Mouse (Mus musculus) intestine, postnatal 0 days (tissue): ENCODE results near the gene Dnah6. TPM values are rescaled to one million over a fixed set of nuclear protein-coding genes. Genes with fewer than 3 reads are reported as not detected.

Experiments used
- ATAC-seq: fragments of 200-750 bp; cut with Nextera tagmentation; 2 replicates; pipeline ENCODE4 v1.8.0; 2017; ENCODE audit warnings: mild to moderate bottlenecking, moderate TSS enrichment, moderate library complexity
- H3K27ac ChIP-seq: fragments of 300-500 bp; sonication (generic); 2 replicates; pipeline ENCODE4 v1.5.1; 2014; ENCODE audit warnings: mild to moderate bottlenecking, low read depth, low read length, moderate library complexity
- H3K27me3 ChIP-seq: fragments of 300-500 bp; sonication (generic); replicated peaks from 2 replicates; pipeline ENCODE4 v1.6.1; 2014; ENCODE audit warnings: low read length, mixed read lengths; ENCODE audit not compliant: control insufficient read depth, insufficient read depth
- H3K36me3 ChIP-seq: fragments of 300-500 bp; sonication (generic); 2 replicates; pipeline ENCODE4 v1.6.1; 2014; ENCODE audit warnings: mild to moderate bottlenecking, moderate library complexity; ENCODE audit not compliant: control insufficient read depth, insufficient read depth
- H3K4me1 ChIP-seq: fragments of 300-500 bp; sonication (generic); replicated peaks from 2 replicates; pipeline ENCODE4 v1.6.1; 2014; ENCODE audit warnings: antibody characterized with exemption, low read length, mixed read lengths; ENCODE audit not compliant: control insufficient read depth, insufficient read depth
- H3K4me2 ChIP-seq: fragments of 300-500 bp; sonication (generic); replicated peaks from 2 replicates; pipeline ENCODE4 v1.6.1; 2014; ENCODE audit warnings: low read depth, mild to moderate bottlenecking, moderate library complexity
- H3K4me3 ChIP-seq: fragments of 300-500 bp; sonication (generic); 2 replicates; pipeline ENCODE4 v1.5.1; 2014; ENCODE audit warnings: low read depth, low read length
- H3K9ac ChIP-seq: fragments of 300-500 bp; sonication (generic); 2 replicates; pipeline ENCODE4 v1.6.1; 2014; ENCODE audit warnings: mild to moderate bottlenecking, low read depth, low read length
- H3K9me3 ChIP-seq: fragments of 300-500 bp; sonication (generic); 2 replicates; pipeline ENCODE4 v1.6.1; 2016; ENCODE audit warnings: mixed run types; ENCODE audit not compliant: control insufficient read depth
- CTCF ChIP-seq: sonication (generic); IDR thresholded peaks from 2 replicates; pipeline ENCODE4 v1.5.1; 2016; ENCODE audit warnings: low read depth, mild to moderate bottlenecking, control low read depth, antibody characterized with exemption, moderate library complexity
- WGBS: fragments of 180-500 bp; shearing (Covaris S2); extraction: QIAGEN DNeasy Blood & Tissue Kit; methylation state at CpG from one replicate; pipeline ENCODE4 v1.1.7; 2014; 5-methylcytosine and 5-hydroxymethylcytosine counted together
- polyA plus RNA-seq: library from polyadenylated mRNA; unstranded; fragments of >200 nt; fragmentation: Nextera tagmentation; extraction: Ambion mirVana; gene quantifications from 2 replicates; pipeline ENCODE4 v1.2.1, GENCODE M21; 2015

Dnah6 gene
- polyA plus RNA-seq, 1 experiment from 2014 or later, result 0.09 TPM

GRCm38 (mm10) chr6:73221958-73222735 lies 696 bp upstream of the Dnah6 start:
- ATAC-seq, result peak; percentile 58
- Histone ChIP-seq H3K4me3 (peak overlapping the region; percentile 40), H3K27ac (peak overlapping the region; percentile 37), H3K9ac (0 out of 2 replicates have a peak overlapping the region, but pooled peaks have one; percentile 12), H3K27me3 (no peaks in the 10 kb centered on the region), H3K9me3 (no peaks in the 10 kb centered on the region), H3K4me1 (no peaks in the 10 kb centered on the region), H3K4me2 (peak overlapping the region; percentile 66), H3K36me3 (no peaks in the 10 kb centered on the region)
- WGBS, result 27% methylated on average over 23 of the region's 23 CpGs
- TF ChIP-seq CTCF, result no peak

GRCm38 (mm10) chr6:73211602-73212001 lies 9.8 kb downstream of the Dnah6 start:
- H3K27ac ChIP-seq, result no peak overlapping the region
- no peak overlapping the region for H3K4me2 ChIP-seq
- H3K9me3 ChIP-seq, result no peaks in the 10 kb centered on the region
- no peaks in the 10 kb centered on the region for H3K27me3 ChIP-seq
- H3K36me3 ChIP-seq, result no peaks in the 10 kb centered on the region
- no peak for TF ChIP-seq CTCF
- no peak overlapping the region for H3K4me3 ChIP-seq
- no peaks in the 10 kb centered on the region for H3K4me1 ChIP-seq
- H3K9ac ChIP-seq, result no peak overlapping the region
- no peak for ATAC-seq

DNA sequence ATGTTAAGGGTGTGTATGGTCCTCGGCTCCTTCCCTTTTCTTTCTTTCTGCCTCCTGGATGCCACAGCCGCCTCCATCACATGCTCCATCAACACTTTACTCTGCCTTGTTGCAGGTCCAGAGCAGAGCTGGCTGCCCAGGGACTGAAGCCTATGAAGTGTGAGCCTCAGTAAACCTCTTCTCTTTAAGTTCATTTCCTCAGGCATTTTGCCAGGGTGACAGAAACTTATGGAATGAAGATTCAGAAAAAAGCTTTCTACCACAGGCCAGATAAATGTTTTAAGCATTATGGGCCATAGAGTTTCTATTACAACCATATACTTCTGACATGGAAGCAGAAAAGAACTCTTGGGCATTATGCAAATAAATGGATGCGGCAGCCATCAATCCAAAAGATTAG lies 10.4 kb downstream of the Dnah6 start:
- H3K27me3 ChIP-seq, result no peaks in the 10 kb centered on the region
- no peak overlapping the region for H3K9ac ChIP-seq
- H3K4me1 ChIP-seq, result no peaks in the 10 kb centered on the region
- H3K4me2 ChIP-seq, result no peak overlapping the region
- H3K4me3 ChIP-seq, result no peak overlapping the region
- no peak for TF ChIP-seq CTCF
- no peak for ATAC-seq
- H3K36me3 ChIP-seq, result no peaks in the 10 kb centered on the region
- H3K9me3 ChIP-seq, result no peaks in the 10 kb centered on the region
- 83% methylated on average over 3 of the region's 3 CpGs for WGBS
- H3K27ac ChIP-seq, result no peak overlapping the region

DNA sequence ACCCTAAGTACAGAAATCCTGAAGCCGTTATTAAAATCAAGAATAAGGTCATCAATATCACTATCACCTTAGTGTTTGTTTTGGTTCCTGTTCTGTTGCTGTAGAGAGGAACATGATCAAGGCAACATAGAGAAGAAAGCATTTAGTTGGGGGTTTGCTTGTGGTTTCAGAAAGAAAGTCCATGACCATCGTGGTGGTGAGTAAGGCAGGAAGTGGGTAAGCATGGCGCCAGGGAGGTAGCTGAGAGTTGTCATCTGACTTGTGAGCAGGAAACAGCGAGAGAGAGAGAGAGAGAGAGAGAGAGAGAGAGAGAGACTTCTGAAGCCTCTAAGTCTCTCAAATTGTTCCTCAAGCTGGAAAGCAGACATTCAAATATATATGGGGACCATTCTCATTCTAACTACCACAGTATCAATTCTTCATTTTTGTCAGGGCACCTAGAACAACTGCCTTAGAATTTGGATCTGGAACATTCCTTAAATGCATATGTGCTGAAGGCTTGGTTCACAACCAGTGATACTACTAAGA lies 10.9 kb downstream of the Dnah6 start:
- no peak for TF ChIP-seq CTCF
- no peaks in the 10 kb centered on the region for H3K9me3 ChIP-seq
- no peak overlapping the region for H3K4me3 ChIP-seq
- no peak overlapping the region for H3K9ac ChIP-seq
- no peak overlapping the region for H3K27ac ChIP-seq
- no peaks in the 10 kb centered on the region for H3K27me3 ChIP-seq
- H3K4me1 ChIP-seq, result no peaks in the 10 kb centered on the region
- no peaks in the 10 kb centered on the region for H3K36me3 ChIP-seq
- ATAC-seq, result no peak
- H3K4me2 ChIP-seq, result no peak overlapping the region
- 77% methylated on average over 4 of the region's 4 CpGs for WGBS

DNA sequence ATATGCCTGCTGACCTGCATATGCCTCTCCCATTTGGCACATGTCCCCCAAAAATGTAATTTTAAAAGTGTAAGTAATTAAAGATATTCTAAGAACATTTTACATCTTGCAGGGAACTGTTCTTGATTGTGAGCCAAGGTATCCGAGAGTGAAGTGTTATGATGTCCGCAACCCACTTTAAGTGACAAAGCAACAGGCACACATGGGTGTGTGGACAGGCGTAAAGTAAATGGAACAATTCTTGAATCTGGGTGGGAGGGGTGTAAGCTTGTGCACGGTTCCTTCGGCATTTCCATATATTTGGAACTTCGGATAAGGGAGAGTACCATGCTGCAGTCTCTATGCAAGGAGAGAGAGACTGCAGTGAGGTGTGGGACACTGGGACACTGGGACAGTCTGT lies 11.9 kb downstream of the Dnah6 start:
- ATAC-seq, result no peak
- H3K4me3 ChIP-seq, result no peak overlapping the region
- H3K4me1 ChIP-seq, result no peaks in the 10 kb centered on the region
- H3K36me3 ChIP-seq, result no peaks in the 10 kb centered on the region
- 89% methylated on average over 6 of the region's 6 CpGs for WGBS
- H3K9ac ChIP-seq, result no peak overlapping the region
- H3K9me3 ChIP-seq, result no peaks in the 10 kb centered on the region
- no peaks in the 10 kb centered on the region for H3K27me3 ChIP-seq
- no peak for TF ChIP-seq CTCF
- H3K27ac ChIP-seq, result no peak overlapping the region
- H3K4me2 ChIP-seq, result no peak overlapping the region

DNA sequence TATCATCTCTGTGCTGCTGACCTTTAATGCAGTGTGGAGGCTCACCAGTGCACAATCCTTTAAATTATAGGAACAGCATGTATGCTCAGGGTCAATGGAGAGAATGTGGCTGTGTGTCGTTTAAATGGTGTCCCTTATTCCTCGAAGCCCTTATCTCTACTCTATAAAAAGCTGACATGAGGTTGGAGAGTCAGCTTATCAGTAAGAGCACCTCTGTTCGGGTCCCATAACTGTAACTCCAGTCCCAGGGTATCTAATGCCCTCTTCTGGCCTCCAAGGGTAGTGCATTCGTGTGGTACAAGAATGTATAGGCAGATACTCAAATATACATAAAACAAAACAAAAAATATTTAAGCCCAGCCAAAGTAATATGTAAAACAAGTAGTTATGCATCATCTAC lies 16.5 kb downstream of the Dnah6 start:
- H3K9ac ChIP-seq, result no peak overlapping the region
- no peak overlapping the region for H3K4me3 ChIP-seq
- H3K36me3 ChIP-seq, result no peaks in the 10 kb centered on the region
- H3K4me2 ChIP-seq, result no peak overlapping the region
- H3K9me3 ChIP-seq, result no peaks in the 10 kb centered on the region
- no peak overlapping the region for H3K27ac ChIP-seq
- 72% methylated on average over 4 of the region's 4 CpGs for WGBS
- no peaks in the 10 kb centered on the region for H3K4me1 ChIP-seq
- TF ChIP-seq CTCF, result peak; percentile 30
- no peaks in the 10 kb centered on the region for H3K27me3 ChIP-seq
- no peak for ATAC-seq
